Mouse (Mus musculus) heart, embryonic 10.5 days (tissue): ENCODE results near the gene Olfr1370. TPM values are rescaled to one million over a fixed set of nuclear protein-coding genes. Genes with fewer than 3 reads are reported as not detected.

Experiments used
- polyA plus RNA-seq: library from polyadenylated mRNA; unstranded; fragments of >200 nt; fragmentation: Nextera tagmentation; extraction: Ambion mirVana; gene quantifications from 2 replicates; pipeline ENCODE4 v1.2.1, GENCODE M21; 2016

Gene Olfr1370
- polyA plus RNA-seq, 1 experiment from 2014 or later: not detected

Other genes starting within 250 kb of the Olfr1370 start
- 0.07 and 0.10 TPM in 2 replicates for gene Olfr1369-ps1, start 36.5 kb upstream of the Olfr1370 start, polyA plus RNA-seq
- gene Olfr263, start 54.7 kb upstream of the Olfr1370 start, polyA plus RNA-seq: not detected in 2 replicates
- not detected in 2 replicates for gene Olfr1368, start 70.9 kb upstream of the Olfr1370 start, polyA plus RNA-seq
- 108 and 152 TPM in 2 replicates for gene Trim27, start 104.5 kb upstream of the Olfr1370 start, polyA plus RNA-seq
- not detected in 2 replicates for gene Gpx5, start 217.8 kb upstream of the Olfr1370 start, polyA plus RNA-seq
- gene Gpx6, start 237.2 kb upstream of the Olfr1370 start, polyA plus RNA-seq: not detected in 2 replicates